Mouse (Mus musculus): ENCODE measurements around the gene Irx1.

- TF ChIP-seq CTCF (IDR thresholded peaks at IDR 0.05; ENCODE audit: low read depth, low read length) (no peak), POLR2A (IDR thresholded peaks at IDR 0.05; ENCODE audit: borderline replicate concordance, low read depth, low read length) (no peak)
Measured at GRCm38 (mm10) chr13:71958651-71959050, 4.9 kb downstream of the Irx1 start.

Measured in bone marrow macrophage, adult 2 months (primary cell).